Mouse (Mus musculus): ENCODE results near the gene Ppp1r10. TPM values are rescaled to one million over a fixed set of nuclear protein-coding genes. Genes with fewer than 3 reads are reported as not detected.

Gene Ppp1r10
- polyA plus RNA-seq, 1 experiment from 2014 or later: 44.3 TPM

GRCm38 (mm10) chr17:35915538-35916296, 517 bp upstream of the Ppp1r10 start:
- Histone ChIP-seq H3K27ac (ENCODE audit: low read depth, low read length) (peak overlapping the region; percentile 60; the same call in 1 of the 2 replicates), H3K36me3 (ENCODE audit: control insufficient read depth, insufficient read depth, low read length) (peaks cover 3% of the 10 kb centered on the region), H3K4me1 (ENCODE audit: control insufficient read depth, insufficient read depth, low read length) (peaks cover 19% of the 10 kb centered on the region), H3K9me3 (ENCODE audit: control insufficient read depth, low read length) (no peaks in the 10 kb centered on the region), H3K4me2 (peak overlapping the region; percentile 84), H3K27me3 (ENCODE audit: control insufficient read depth, insufficient read depth, low read length) (no peaks in the 10 kb centered on the region), H3K9ac (ENCODE audit: low read length) (peak overlapping the region; percentile 99), H3K4me3 (ENCODE audit: low read depth, low read length) (peak overlapping the region; percentile 77)
- no peak; the same call in 1 of the 2 replicates for ATAC-seq (ENCODE audit: low FRiP score)
- no peak for DNase-seq (ENCODE audit: low spot score, missing footprints)
- 3% methylated on average over 28 of the region's 28 CpGs for WGBS

DNA sequence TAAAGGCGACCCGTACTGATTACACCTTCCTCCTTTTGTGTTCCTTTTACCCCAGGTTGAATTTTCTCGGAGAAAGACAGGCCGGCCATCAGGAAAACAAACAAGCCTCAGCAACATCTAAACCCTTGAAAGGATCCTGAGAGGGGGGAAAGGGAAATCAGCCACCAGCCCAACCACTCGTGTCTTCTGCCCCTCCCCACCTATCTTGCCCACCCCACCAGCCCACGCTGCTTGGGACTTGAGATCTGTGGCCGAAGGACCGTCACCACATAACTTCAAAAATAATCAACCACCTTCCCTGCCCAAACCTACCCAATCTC, 869 bp downstream of the Ppp1r10 start:
- Histone ChIP-seq H3K36me3 (ENCODE audit: control insufficient read depth, insufficient read depth, low read length) (peaks cover 3% of the 10 kb centered on the region), H3K9ac (ENCODE audit: low read length) (peak overlapping the region; percentile 99), H3K27ac (ENCODE audit: low read depth, low read length) (peak overlapping the region; percentile 87), H3K4me1 (ENCODE audit: control insufficient read depth, insufficient read depth, low read length) (peaks cover 21% of the 10 kb centered on the region), H3K4me3 (ENCODE audit: low read depth, low read length) (peak overlapping the region; percentile 77), H3K27me3 (ENCODE audit: control insufficient read depth, insufficient read depth, low read length) (no peaks in the 10 kb centered on the region), H3K9me3 (ENCODE audit: control insufficient read depth, low read length) (no peaks in the 10 kb centered on the region), H3K4me2 (peak overlapping the region; percentile 85)
- DNase-seq (ENCODE audit: low spot score, missing footprints) (no peak), ATAC-seq (ENCODE audit: low FRiP score) (no peak)
- 2% methylated on average over 8 of the region's 8 CpGs for WGBS

- peak overlapping the region; percentile 87 for H3K27ac ChIP-seq (ENCODE audit: low read depth, low read length)
- no peaks in the 10 kb centered on the region for H3K27me3 ChIP-seq (ENCODE audit: control insufficient read depth, insufficient read depth, low read length)
- H3K9me3 ChIP-seq (ENCODE audit: control insufficient read depth, low read length): no peaks in the 10 kb centered on the region
- H3K36me3 ChIP-seq (ENCODE audit: control insufficient read depth, insufficient read depth, low read length): peaks cover 3% of the 10 kb centered on the region
- ATAC-seq (ENCODE audit: low FRiP score) (peak; percentile 7; the same call in 1 of the 2 replicates), DNase-seq (ENCODE audit: low spot score, missing footprints) (peak; percentile 97)
- H3K4me1 ChIP-seq (ENCODE audit: control insufficient read depth, insufficient read depth, low read length): peaks cover 21% of the 10 kb centered on the region
- H3K4me3 ChIP-seq (ENCODE audit: low read depth, low read length): peak overlapping the region; percentile 77
- whole genome bisulfite sequencing: under 1% methylated on average over 13 of the region's 13 CpGs
- H3K4me2 ChIP-seq: peak overlapping the region; percentile 85
- H3K9ac ChIP-seq (ENCODE audit: low read length): peak overlapping the region; percentile 99
These were observed 1.4 kb downstream of the Ppp1r10 start for GRCm38 (mm10) chr17:35917463-35918251.

DNA sequence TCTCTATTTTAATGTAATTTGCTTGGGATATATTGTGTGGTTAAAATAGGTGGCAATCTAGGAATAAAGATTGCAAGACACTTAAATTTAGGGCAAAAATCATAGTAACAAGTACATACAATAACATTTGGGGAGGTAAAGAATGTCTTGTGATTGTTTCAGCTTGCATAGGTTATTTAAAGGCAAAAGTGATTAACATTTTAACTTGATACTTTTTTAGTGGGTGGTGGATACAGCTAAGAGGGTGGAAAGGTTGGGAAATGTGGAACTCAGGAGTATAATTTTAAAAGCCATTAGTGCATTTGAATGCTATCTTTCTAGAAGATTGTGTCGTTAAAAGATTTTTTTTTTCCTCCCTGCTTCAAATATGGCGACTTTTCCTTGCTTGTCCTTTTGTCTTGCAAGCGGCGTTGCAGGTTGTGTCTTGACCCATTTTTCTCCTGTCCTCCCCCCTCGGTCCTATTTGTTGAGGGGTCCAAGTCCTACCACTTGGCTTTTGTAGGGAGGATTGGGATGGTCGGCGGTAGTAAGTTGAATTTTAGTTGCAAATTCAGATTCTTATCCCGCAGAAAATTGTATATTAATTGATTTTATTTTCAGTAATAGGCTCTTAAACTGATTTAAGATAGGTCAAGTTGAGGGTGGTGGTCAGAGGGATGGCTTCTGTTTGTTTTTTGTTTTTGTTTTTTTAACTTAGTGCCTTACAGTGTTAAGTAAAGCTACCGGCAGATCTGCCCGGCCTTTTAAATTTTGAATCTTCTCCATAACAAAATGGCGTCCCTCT, 2.2 kb downstream of the Ppp1r10 start:
- no peaks in the 10 kb centered on the region for H3K9me3 ChIP-seq (ENCODE audit: control insufficient read depth, low read length)
- peak overlapping the region; percentile 87 for H3K27ac ChIP-seq (ENCODE audit: low read depth, low read length)
- peaks cover 3% of the 10 kb centered on the region; the same call in 1 of the 2 replicates for H3K36me3 ChIP-seq (ENCODE audit: control insufficient read depth, insufficient read depth, low read length)
- no peaks in the 10 kb centered on the region for H3K27me3 ChIP-seq (ENCODE audit: control insufficient read depth, insufficient read depth, low read length)
- ATAC-seq (ENCODE audit: low FRiP score) (no peak), DNase-seq (ENCODE audit: low spot score, missing footprints) (peak; percentile 95)
- peaks cover 21% of the 10 kb centered on the region for H3K4me1 ChIP-seq (ENCODE audit: control insufficient read depth, insufficient read depth, low read length)
- peak overlapping the region; percentile 85 for H3K4me2 ChIP-seq
- under 1% methylated on average over 11 of the region's 11 CpGs for WGBS
- peak overlapping the region; percentile 99 for H3K9ac ChIP-seq (ENCODE audit: low read length)
- peak overlapping the region; percentile 77 for H3K4me3 ChIP-seq (ENCODE audit: low read depth, low read length)

- peaks cover 10% of the 10 kb centered on the region for H3K36me3 ChIP-seq (ENCODE audit: control insufficient read depth, insufficient read depth, low read length)
- 15% methylated on average over 7 of the region's 7 CpGs for WGBS
- H3K4me3 ChIP-seq (ENCODE audit: low read depth, low read length): peak overlapping the region; percentile 77
- H3K9me3 ChIP-seq (ENCODE audit: control insufficient read depth, low read length): no peaks in the 10 kb centered on the region
- peak overlapping the region; percentile 85 for H3K4me2 ChIP-seq
- ATAC-seq (ENCODE audit: low FRiP score): peak; percentile 51
- DNase-seq (ENCODE audit: low spot score, missing footprints): peak; percentile 99
- no peaks in the 10 kb centered on the region for H3K27me3 ChIP-seq (ENCODE audit: control insufficient read depth, insufficient read depth, low read length)
- H3K27ac ChIP-seq (ENCODE audit: low read depth, low read length): peak overlapping the region; percentile 87
- H3K4me1 ChIP-seq (ENCODE audit: control insufficient read depth, insufficient read depth, low read length): peaks cover 21% of the 10 kb centered on the region
- H3K9ac ChIP-seq (ENCODE audit: low read length): peak overlapping the region; percentile 99
These were observed 3.0 kb downstream of the Ppp1r10 start for GRCm38 (mm10) chr17:35919060-35919715.

- ATAC-seq (ENCODE audit: low FRiP score): no peak
These were observed 3.6 kb downstream of the Ppp1r10 start for GRCm38 (mm10) chr17:35919864-35920301.

DNA sequence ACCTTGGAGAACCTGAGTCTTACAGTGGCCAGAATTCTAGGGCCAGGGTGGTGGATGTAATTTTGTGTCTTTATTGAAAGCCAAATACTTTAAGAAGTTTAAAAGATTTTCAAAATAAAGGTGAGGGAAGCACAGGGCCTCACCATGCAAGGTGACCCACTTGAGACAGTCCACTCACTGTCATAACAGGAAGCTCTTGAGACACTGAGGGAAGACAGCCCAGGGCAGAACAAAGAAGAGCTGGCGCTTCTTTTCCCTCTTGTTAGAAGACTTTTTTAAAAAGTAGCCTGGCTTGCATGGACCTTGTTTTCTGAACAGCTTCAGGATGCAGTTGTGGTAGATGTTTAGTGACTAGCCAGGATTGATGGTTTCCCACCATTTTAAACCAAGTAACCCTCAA, 4.2 kb downstream of the Ppp1r10 start:
- ATAC-seq (ENCODE audit: low FRiP score): no peak
- 0 out of 2 replicates have a peak overlapping the region, but pooled peaks have one; percentile 41 for H3K9ac ChIP-seq (ENCODE audit: low read length)
- H3K4me1 ChIP-seq (ENCODE audit: control insufficient read depth, insufficient read depth, low read length): peaks cover 20% of the 10 kb centered on the region
- no peak overlapping the region for H3K4me2 ChIP-seq
- H3K27ac ChIP-seq (ENCODE audit: low read depth, low read length): peak overlapping the region; percentile 87
- H3K36me3 ChIP-seq (ENCODE audit: control insufficient read depth, insufficient read depth, low read length): peaks cover 20% of the 10 kb centered on the region
- no peak for DNase-seq (ENCODE audit: low spot score, missing footprints)
- H3K9me3 ChIP-seq (ENCODE audit: control insufficient read depth, low read length): no peaks in the 10 kb centered on the region
- no peaks in the 10 kb centered on the region for H3K27me3 ChIP-seq (ENCODE audit: control insufficient read depth, insufficient read depth, low read length)
- H3K4me3 ChIP-seq (ENCODE audit: low read depth, low read length): no peak overlapping the region
- 91% methylated on average over 1 of the region's 1 CpGs for WGBS

More at GRCm38 (mm10) chr17:35919864-35920301, 3.6 kb downstream of the Ppp1r10 start:
- WGBS: 62% methylated on average over 6 of the region's 6 CpGs
- peaks cover 16% of the 10 kb centered on the region for H3K36me3 ChIP-seq (ENCODE audit: control insufficient read depth, insufficient read depth, low read length)
- DNase-seq (ENCODE audit: low spot score, missing footprints): no peak
- H3K4me2 ChIP-seq: peak overlapping the region; percentile 85
- H3K9ac ChIP-seq (ENCODE audit: low read length): peak overlapping the region; percentile 99
- H3K27me3 ChIP-seq (ENCODE audit: control insufficient read depth, insufficient read depth, low read length): no peaks in the 10 kb centered on the region
- no peaks in the 10 kb centered on the region for H3K9me3 ChIP-seq (ENCODE audit: control insufficient read depth, low read length)
- H3K27ac ChIP-seq (ENCODE audit: low read depth, low read length): peak overlapping the region; percentile 87
- peak overlapping the region; percentile 77; the same call in 1 of the 2 replicates for H3K4me3 ChIP-seq (ENCODE audit: low read depth, low read length)
- peaks cover 21% of the 10 kb centered on the region for H3K4me1 ChIP-seq (ENCODE audit: control insufficient read depth, insufficient read depth, low read length)

DNA sequence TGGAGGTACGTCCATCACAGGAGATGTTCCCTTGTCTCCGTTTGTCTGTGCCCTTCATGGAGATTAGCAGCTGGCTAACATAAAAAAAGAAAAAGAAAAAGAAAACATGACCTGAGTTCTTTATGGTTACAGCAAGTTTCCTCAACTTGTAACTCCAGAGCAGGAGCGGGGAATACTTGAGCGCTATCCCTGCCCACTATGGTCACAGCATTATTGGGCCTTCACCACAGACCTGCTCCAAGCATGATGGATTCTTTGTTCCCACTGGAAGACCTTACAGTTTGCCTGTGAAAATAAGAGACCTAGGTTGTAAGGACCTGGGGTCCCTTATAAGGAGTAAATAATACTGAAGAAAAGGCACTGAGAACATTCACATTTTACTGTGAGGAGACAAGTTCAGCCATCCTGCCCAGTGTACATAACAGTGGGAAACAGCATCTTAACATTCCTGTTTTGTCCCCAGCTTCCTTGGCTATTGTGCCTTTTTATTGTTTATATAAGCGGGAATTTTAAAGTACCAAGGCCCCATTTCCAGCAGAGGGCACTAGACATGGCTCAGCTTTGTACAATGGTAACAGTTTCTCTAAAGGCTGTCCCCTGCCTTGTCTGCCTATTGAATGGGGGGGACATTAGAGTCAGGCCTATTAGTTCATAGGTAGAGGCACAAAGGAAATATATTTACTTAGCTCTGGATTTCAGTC, 4.8 kb downstream of the Ppp1r10 start:
- Histone ChIP-seq H3K4me1 (ENCODE audit: control insufficient read depth, insufficient read depth, low read length) (peaks cover 17% of the 10 kb centered on the region), H3K9ac (ENCODE audit: low read length) (peak overlapping the region; percentile 41; the same call in 1 of the 2 replicates), H3K27me3 (ENCODE audit: control insufficient read depth, insufficient read depth, low read length) (no peaks in the 10 kb centered on the region), H3K4me2 (no peak overlapping the region), H3K27ac (ENCODE audit: low read depth, low read length) (peak overlapping the region; percentile 46), H3K36me3 (ENCODE audit: control insufficient read depth, insufficient read depth, low read length) (peaks cover 21% of the 10 kb centered on the region), H3K9me3 (ENCODE audit: control insufficient read depth, low read length) (no peaks in the 10 kb centered on the region), H3K4me3 (ENCODE audit: low read depth, low read length) (no peak overlapping the region)
- 76% methylated on average over 5 of the region's 5 CpGs for WGBS
- peak; percentile 93 for DNase-seq (ENCODE audit: low spot score, missing footprints)
- no peak for ATAC-seq (ENCODE audit: low FRiP score)

Data from midbrain, embryonic 11.5 days (tissue).